Mouse (Mus musculus) stomach, embryonic 15.5 days (tissue): ENCODE data around the gene Gnptab. TPM values are rescaled to one million over a fixed set of nuclear protein-coding genes. Genes with fewer than 3 reads are reported as not detected.
"Not testable (repeated sequence)": the region's sequence is repeated elsewhere in the genome, so short reads cannot be mapped to it uniquely, and the experiment has no call there.

Experiments
- ATAC-seq: fragments of 200-750 bp; cut with Nextera tagmentation; 2 replicates; pipeline ENCODE4 v1.8.0; 2017; ENCODE audit warnings: low read depth, moderate number of reproducible peaks, moderate TSS enrichment; ENCODE audit not compliant: insufficient read depth, low FRiP score
- H3K27ac ChIP-seq: fragments of 300-500 bp; sonication (generic); 2 replicates; pipeline ENCODE4 v1.5.1; 2015; ENCODE audit warnings: mild to moderate bottlenecking, inconsistent platforms
- H3K27me3 ChIP-seq: fragments of 300-500 bp; sonication (generic); replicated peaks from 2 replicates; pipeline ENCODE4 v1.6.1; 2015; ENCODE audit warnings: inconsistent platforms
- H3K36me3 ChIP-seq: fragments of 300-500 bp; sonication (generic); 2 replicates; pipeline ENCODE4 v1.6.1; 2015; ENCODE audit warnings: inconsistent platforms
- H3K4me1 ChIP-seq: fragments of 300-500 bp; sonication (generic); 2 replicates; pipeline ENCODE4 v1.6.1; 2015; ENCODE audit warnings: inconsistent platforms
- H3K4me2 ChIP-seq: fragments of 300-500 bp; sonication (generic); 2 replicates; pipeline ENCODE4 v1.6.1; 2015; ENCODE audit warnings: mild to moderate bottlenecking, inconsistent platforms
- H3K4me3 ChIP-seq: fragments of 300-500 bp; sonication (generic); replicated peaks from 2 replicates; pipeline ENCODE4 v1.5.1; 2015; ENCODE audit warnings: inconsistent platforms
- H3K9ac ChIP-seq: fragments of 300-500 bp; sonication (generic); 2 replicates; pipeline ENCODE4 v1.6.1; 2015; ENCODE audit warnings: inconsistent platforms
- H3K9me3 ChIP-seq: fragments of 300-500 bp; sonication (generic); 2 replicates; pipeline ENCODE4 v1.6.1; 2016; ENCODE audit warnings: inconsistent platforms
- WGBS: fragments of 180-500 bp; shearing (Covaris S2); methylation state at CpG from one replicate; pipeline ENCODE4 v1.1.7; 2015; 5-methylcytosine and 5-hydroxymethylcytosine counted together
- polyA plus RNA-seq: library from polyadenylated mRNA; unstranded; fragments of >200 nt; fragmentation: Nextera tagmentation; extraction: Ambion mirVana; gene quantifications from 2 replicates; pipeline ENCODE4 v1.2.1, GENCODE M21; 2015

Gene Gnptab
- polyA plus RNA-seq, 1 experiment from 2014 or later = 9.9 TPM

GRCm38 (mm10) chr10:88356114-88356982 lies 22.6 kb upstream of the Gnptab start:
- Histone ChIP-seq H3K36me3 (no peaks in the 10 kb centered on the region), H3K9me3 (no peaks in the 10 kb centered on the region), H3K9ac (0 out of 2 replicates have a peak overlapping the region, but pooled peaks have one; percentile 34), H3K4me3 (peak overlapping the region; percentile 49), H3K27me3 (no peaks in the 10 kb centered on the region), H3K4me1 (no peaks in the 10 kb centered on the region), H3K4me2 (peak overlapping the region; percentile 64), H3K27ac (no peak overlapping the region)
- peak; percentile 19; the same call in 1 of the 2 replicates for ATAC-seq
- WGBS = 10% methylated on average over 21 of the region's 21 CpGs

- peak; percentile 82; the same call in 1 of the 2 replicates for ATAC-seq
- no peaks in the 10 kb centered on the region for H3K4me1 ChIP-seq
- H3K9ac ChIP-seq = peak overlapping the region; percentile 34; the same call in 1 of the 2 replicates
- 3% methylated on average over 41 of the region's 47 CpGs for WGBS
- peak overlapping the region; percentile 64 for H3K4me2 ChIP-seq
- H3K36me3 ChIP-seq = no peaks in the 10 kb centered on the region
- no peak overlapping the region for H3K27ac ChIP-seq
- H3K9me3 ChIP-seq = no peaks in the 10 kb centered on the region
- peak overlapping the region; percentile 49 for H3K4me3 ChIP-seq
- H3K27me3 ChIP-seq = no peaks in the 10 kb centered on the region
These were observed 21.9 kb upstream of the Gnptab start for GRCm38 (mm10) chr10:88356983-88357559.

- H3K4me2 ChIP-seq = no peak overlapping the region
- 63% methylated on average over 1 of the region's 1 CpGs for WGBS
- no peak for ATAC-seq
- no peaks in the 10 kb centered on the region for H3K9me3 ChIP-seq
- H3K27me3 ChIP-seq = no peaks in the 10 kb centered on the region
- no peaks in the 10 kb centered on the region for H3K4me1 ChIP-seq
- no peak overlapping the region for H3K27ac ChIP-seq
- H3K36me3 ChIP-seq = no peaks in the 10 kb centered on the region
- H3K9ac ChIP-seq = no peak overlapping the region
- no peak overlapping the region for H3K4me3 ChIP-seq
These were observed 16.7 kb upstream of the Gnptab start for GRCm38 (mm10) chr10:88362218-88362617.

- no peak for ATAC-seq
- WGBS = 72% methylated on average over 3 of the region's 3 CpGs
- H3K36me3 ChIP-seq = no peaks in the 10 kb centered on the region
- H3K4me3 ChIP-seq = no peak overlapping the region
- no peaks in the 10 kb centered on the region for H3K27me3 ChIP-seq
- H3K4me2 ChIP-seq = no peak overlapping the region
- H3K27ac ChIP-seq = no peak overlapping the region
- H3K4me1 ChIP-seq = no peaks in the 10 kb centered on the region
- no peaks in the 10 kb centered on the region for H3K9me3 ChIP-seq
- H3K9ac ChIP-seq = no peak overlapping the region
These were observed 14.7 kb upstream of the Gnptab start for GRCm38 (mm10) chr10:88364221-88364620.

GRCm38 (mm10) chr10:88369233-88369632 lies 9.7 kb upstream of the Gnptab start:
- H3K36me3 ChIP-seq = no peaks in the 10 kb centered on the region
- WGBS = 54% methylated on average over 4 of the region's 4 CpGs
- H3K4me2 ChIP-seq = no peak overlapping the region
- H3K9ac ChIP-seq = no peak overlapping the region
- H3K27ac ChIP-seq = no peak overlapping the region
- no peaks in the 10 kb centered on the region for H3K9me3 ChIP-seq
- ATAC-seq = no peak
- H3K27me3 ChIP-seq = no peaks in the 10 kb centered on the region
- no peaks in the 10 kb centered on the region for H3K4me1 ChIP-seq
- no peak overlapping the region for H3K4me3 ChIP-seq

GRCm38 (mm10) chr10:88371793-88372192 lies 7.1 kb upstream of the Gnptab start:
- ATAC-seq = no peak
- Histone ChIP-seq H3K27me3 (no peaks in the 10 kb centered on the region), H3K9me3 (no peaks in the 10 kb centered on the region), H3K4me1 (0 out of 2 replicates have a peak, but pooled peaks cover 3% of the 10 kb centered on the region), H3K4me3 (no peak overlapping the region), H3K27ac (no peak overlapping the region), H3K9ac (no peak overlapping the region), H3K4me2 (no peak overlapping the region), H3K36me3 (no peaks in the 10 kb centered on the region)
- WGBS = 3% methylated on average over 2 of the region's 2 CpGs

- WGBS = 88% methylated on average over 4 of the region's 4 CpGs
These were observed 6.5 kb upstream of the Gnptab start for GRCm38 (mm10) chr10:88372436-88372835.

GRCm38 (mm10) chr10:88372945-88373344 lies 6.0 kb upstream of the Gnptab start:
- H3K27ac ChIP-seq, H3K27me3 ChIP-seq, H3K36me3 ChIP-seq, H3K9ac ChIP-seq, H3K9me3 ChIP-seq, ATAC-seq, H3K4me3 ChIP-seq, H3K4me1 ChIP-seq, H3K4me2 ChIP-seq: not testable (repeated sequence)
- WGBS = 79% methylated on average over 2 of the region's 2 CpGs

More at GRCm38 (mm10) chr10:88372436-88372835, 6.5 kb upstream of the Gnptab start:
- Histone ChIP-seq H3K9me3 (no peaks in the 10 kb centered on the region), H3K9ac (no peak overlapping the region), H3K4me3 (no peak overlapping the region), H3K27me3 (no peaks in the 10 kb centered on the region), H3K27ac (no peak overlapping the region), H3K4me2 (no peak overlapping the region), H3K36me3 (no peaks in the 10 kb centered on the region), H3K4me1 (0 out of 2 replicates have a peak, but pooled peaks cover 3% of the 10 kb centered on the region)
- ATAC-seq = no peak

- Histone ChIP-seq H3K27ac (no peak overlapping the region), H3K4me1 (peaks cover 4% of the 10 kb centered on the region; the same call in 1 of the 2 replicates), H3K9me3 (no peaks in the 10 kb centered on the region), H3K27me3 (no peaks in the 10 kb centered on the region), H3K4me2 (no peak overlapping the region), H3K9ac (no peak overlapping the region), H3K36me3 (no peaks in the 10 kb centered on the region), H3K4me3 (no peak overlapping the region)
- WGBS = 34% methylated on average over 10 of the region's 10 CpGs
- ATAC-seq = no peak
These were observed 3.9 kb upstream of the Gnptab start for GRCm38 (mm10) chr10:88374984-88375383.

GRCm38 (mm10) chr10:88376770-88377169 lies 2.2 kb upstream of the Gnptab start:
- H3K4me2 ChIP-seq = peak overlapping the region; percentile 32; the same call in 1 of the 2 replicates
- WGBS = 6% methylated on average over 11 of the region's 11 CpGs
- ATAC-seq = no peak
- no peak overlapping the region for H3K9ac ChIP-seq
- no peaks in the 10 kb centered on the region for H3K27me3 ChIP-seq
- H3K9me3 ChIP-seq = no peaks in the 10 kb centered on the region
- H3K4me3 ChIP-seq = no peak overlapping the region
- H3K27ac ChIP-seq = no peak overlapping the region
- peaks cover 9% of the 10 kb centered on the region for H3K4me1 ChIP-seq
- no peaks in the 10 kb centered on the region for H3K36me3 ChIP-seq

- peaks cover 9% of the 10 kb centered on the region for H3K4me1 ChIP-seq
- no peaks in the 10 kb centered on the region for H3K27me3 ChIP-seq
- no peaks in the 10 kb centered on the region for H3K36me3 ChIP-seq
- H3K9me3 ChIP-seq = no peaks in the 10 kb centered on the region
- ATAC-seq = no peak
- no peak overlapping the region for H3K9ac ChIP-seq
- H3K4me2 ChIP-seq = no peak overlapping the region
- WGBS = 86% methylated on average over 4 of the region's 4 CpGs
- H3K27ac ChIP-seq = no peak overlapping the region
- no peak overlapping the region for H3K4me3 ChIP-seq
These were observed 1.3 kb upstream of the Gnptab start for GRCm38 (mm10) chr10:88377666-88378065.

GRCm38 (mm10) chr10:88380002-88380401 lies 1.1 kb downstream of the Gnptab start:
- Histone ChIP-seq H3K27me3 (no peaks in the 10 kb centered on the region), H3K4me1 (peaks cover 9% of the 10 kb centered on the region), H3K27ac (no peak overlapping the region; the same call in 1 of the 2 replicates), H3K4me2 (peak overlapping the region; percentile 88), H3K9ac (no peak overlapping the region; the same call in 1 of the 2 replicates), H3K36me3 (no peaks in the 10 kb centered on the region), H3K9me3 (no peaks in the 10 kb centered on the region), H3K4me3 (peak overlapping the region; percentile 85)
- 4% methylated on average over 11 of the region's 11 CpGs for WGBS
- peak; percentile 61; the same call in 1 of the 2 replicates for ATAC-seq
